Mouse (Mus musculus) lung, embryonic 16.5 days (tissue): ENCODE results near the gene Hfe. TPM values are rescaled to one million over a fixed set of nuclear protein-coding genes. Genes with fewer than 3 reads are reported as not detected.
"Not testable (repeated sequence)": the region's sequence is repeated elsewhere in the genome, so short reads cannot be mapped to it uniquely, and the experiment has no call there.

Experiments used
- ATAC-seq: fragments of 200-750 bp; cut with Nextera tagmentation; 2 replicates; pipeline ENCODE4 v1.8.0; 2017; ENCODE audit warnings: low read depth, mild to moderate bottlenecking, moderate library complexity
- H3K27ac ChIP-seq: fragments of 300-500 bp; sonication (generic); 2 replicates; pipeline ENCODE4 v1.5.1; 2014; ENCODE audit warnings: mild to moderate bottlenecking, control low read depth, low read length
- H3K27me3 ChIP-seq: fragments of 300-500 bp; sonication (generic); 2 replicates; pipeline ENCODE4 v1.6.1; 2014; ENCODE audit warnings: low read depth, low read length, mixed read lengths; ENCODE audit not compliant: control insufficient read depth, insufficient read depth
- H3K36me3 ChIP-seq: fragments of 300-500 bp; sonication (generic); 2 replicates; pipeline ENCODE4 v1.6.1; 2014; ENCODE audit warnings: low read length; ENCODE audit not compliant: control insufficient read depth, insufficient read depth
- H3K4me1 ChIP-seq: fragments of 300-500 bp; sonication (generic); replicated peaks from 2 replicates; pipeline ENCODE4 v1.6.1; 2014; ENCODE audit warnings: low read length, mixed read lengths; ENCODE audit not compliant: control insufficient read depth, insufficient read depth
- H3K4me2 ChIP-seq: fragments of 300-500 bp; sonication (generic); 2 replicates; pipeline ENCODE4 v1.6.1; 2014; ENCODE audit warnings: low read depth, low read length, control low read depth
- H3K4me3 ChIP-seq: fragments of 300-500 bp; sonication (generic); 2 replicates; pipeline ENCODE4 v1.5.1; 2014; ENCODE audit warnings: mild to moderate bottlenecking, low read length, control low read depth
- H3K9ac ChIP-seq: fragments of 300-500 bp; sonication (generic); 2 replicates; pipeline ENCODE4 v1.6.1; 2014; ENCODE audit warnings: low read length, control low read depth
- H3K9me3 ChIP-seq: fragments of 300-500 bp; sonication (generic); 2 replicates; pipeline ENCODE4 v1.6.1; 2016; ENCODE audit warnings: low read length; ENCODE audit not compliant: control insufficient read depth
- WGBS: fragments of 180-500 bp; shearing (Covaris S2); extraction: QIAGEN DNeasy Blood & Tissue Kit; methylation state at CpG from one replicate; pipeline ENCODE4 v1.1.7; 2014; 5-methylcytosine and 5-hydroxymethylcytosine counted together
- polyA plus RNA-seq: library from polyadenylated mRNA; unstranded; fragments of >200 nt; fragmentation: Nextera tagmentation; extraction: Ambion mirVana; gene quantifications from 2 replicates; pipeline ENCODE4 v1.2.1, GENCODE M21; 2015

The Hfe gene
- polyA plus RNA-seq, 1 experiment from 2014 or later, result 11.2 TPM

GRCm38 (mm10) chr13:23684295-23684945 lies 26.2 kb downstream of the Hfe start:
- not testable (repeated sequence) for H3K27me3 ChIP-seq, H3K9me3 ChIP-seq, H3K4me1 ChIP-seq, H3K36me3 ChIP-seq
- peak overlapping the region; percentile 57 for H3K4me3 ChIP-seq
- peak overlapping the region; percentile 81 for H3K4me2 ChIP-seq
- peak overlapping the region; percentile 69 for H3K9ac ChIP-seq
- ATAC-seq, result peak; percentile 19
- WGBS, result 0% methylated on average over 11 of the region's 37 CpGs
- H3K27ac ChIP-seq, result peak overlapping the region; percentile 99

- Histone ChIP-seq H3K36me3 (no peaks in the 10 kb centered on the region), H3K4me3 (peak within 1 kb of the TSS; percentile 57), H3K27me3 (no peaks in the 10 kb centered on the region), H3K27ac (peak within 1 kb of the TSS; percentile 99), H3K9me3 (no peaks in the 10 kb centered on the region), H3K4me1 (peaks cover 8% of the 10 kb centered on the region; the same call in 1 of the 2 replicates), H3K9ac (peak within 1 kb of the TSS; percentile 69), H3K4me2 (peak within 1 kb of the TSS; percentile 81)
- ATAC-seq, result peak; percentile 98
- WGBS, result under 1% methylated on average over 29 of the region's 32 CpGs
Observed at GRCm38 (mm10) chr13:23683755-23684281, 26.8 kb downstream of the Hfe start, which contains the start of the genes Hist1h2ac and Hist1h2bc. TSS of gene Hist1h2ac (minus strand) at chr13:23683948. TSS of gene Hist1h2bc (plus strand) at chr13:23684199.

GRCm38 (mm10) chr13:23682947-23683754 lies 27.5 kb downstream of the Hfe start:
- H3K4me1 ChIP-seq, H3K27me3 ChIP-seq, H3K36me3 ChIP-seq, H3K9me3 ChIP-seq: not testable (repeated sequence)
- H3K27ac ChIP-seq, result peak overlapping the region; percentile 94
- peak overlapping the region; percentile 46 for H3K4me3 ChIP-seq
- 11% methylated on average over 10 of the region's 30 CpGs for WGBS
- peak overlapping the region; percentile 61 for H3K9ac ChIP-seq
- peak; percentile 31 for ATAC-seq
- peak overlapping the region; percentile 62 for H3K4me2 ChIP-seq

GRCm38 (mm10) chr13:23682623-23682946 lies 28.1 kb downstream of the Hfe start:
- ATAC-seq, result no peak
- Histone ChIP-seq H3K4me2 (peak overlapping the region; percentile 62), H3K9me3 (no peaks in the 10 kb centered on the region), H3K4me3 (peak overlapping the region; percentile 46), H3K4me1 (peaks cover 8% of the 10 kb centered on the region; the same call in 1 of the 2 replicates), H3K27ac (peak overlapping the region; percentile 94), H3K27me3 (no peaks in the 10 kb centered on the region), H3K36me3 (no peaks in the 10 kb centered on the region), H3K9ac (peak overlapping the region; percentile 61)
- WGBS, result 22% methylated on average over 1 of the region's 1 CpGs

GRCm38 (mm10) chr13:23681990-23682582 lies 28.6 kb downstream of the Hfe start:
- H3K4me2 ChIP-seq, result no peak overlapping the region
- no peaks in the 10 kb centered on the region for H3K27me3 ChIP-seq
- H3K27ac ChIP-seq, result no peak overlapping the region
- no peak overlapping the region for H3K4me3 ChIP-seq
- no peaks in the 10 kb centered on the region for H3K9me3 ChIP-seq
- peaks cover 8% of the 10 kb centered on the region; the same call in 1 of the 2 replicates for H3K4me1 ChIP-seq
- H3K9ac ChIP-seq, result no peak overlapping the region
- ATAC-seq, result no peak
- WGBS, result 70% methylated on average over 6 of the region's 6 CpGs
- no peaks in the 10 kb centered on the region for H3K36me3 ChIP-seq

- Histone ChIP-seq H3K4me1 (no peaks in the 10 kb centered on the region), H3K4me2 (no peak overlapping the region), H3K4me3 (no peak overlapping the region), H3K9ac (no peak overlapping the region), H3K27ac (no peak overlapping the region), H3K9me3 (no peaks in the 10 kb centered on the region), H3K36me3 (no peaks in the 10 kb centered on the region), H3K27me3 (no peaks in the 10 kb centered on the region)
- no peak for ATAC-seq
- WGBS, result 43% methylated on average over 3 of the region's 3 CpGs
Observed at GRCm38 (mm10) chr13:23662536-23662935, 48.1 kb downstream of the Hfe start.

GRCm38 (mm10) chr13:23659636-23660366 lies 50.9 kb downstream of the Hfe start:
- H3K36me3 ChIP-seq, result no peaks in the 10 kb centered on the region
- H3K9ac ChIP-seq, result no peak overlapping the region
- ATAC-seq, result no peak
- no peaks in the 10 kb centered on the region for H3K27me3 ChIP-seq
- WGBS, result 62% methylated on average over 6 of the region's 6 CpGs
- H3K4me1 ChIP-seq, result no peaks in the 10 kb centered on the region
- no peak overlapping the region for H3K4me2 ChIP-seq
- H3K27ac ChIP-seq, result no peak overlapping the region
- no peak overlapping the region for H3K4me3 ChIP-seq
- no peaks in the 10 kb centered on the region for H3K9me3 ChIP-seq
